Mouse (Mus musculus) kidney, adult 2 months (tissue): ENCODE data around the gene Tmem115.

Experiments used
- CTCF ChIP-seq: fragments of 200-500 bp; conservative IDR thresholded peaks from 2 replicates; pipeline ENCODE4 v1.5.1; 2011; ENCODE audit warnings: low read depth, mild to moderate bottlenecking, control low read depth, low read length, moderate library complexity, mixed read lengths; ENCODE audit not compliant: insufficient read depth, insufficient read length
- POLR2A ChIP-seq: fragments of 200-500 bp; IDR thresholded peaks from one replicate; pipeline ENCODE4 v1.6.1; 2011; ENCODE audit warnings: low read depth, low read length, control low read depth

- TF ChIP-seq POLR2A (no peak), CTCF (no peak)
Observed at GRCm38 (mm10) chr9:107578587-107578986, 44.8 kb downstream of the Tmem115 start, which contains the start of gene Naa80.
